Mouse (Mus musculus) T-cell, adult 66 days (primary cell): ENCODE data around the gene Zmynd10. TPM values are rescaled to one million over a fixed set of nuclear protein-coding genes. Genes with fewer than 3 reads are reported as not detected.

ENCODE experiments used
- total RNA-seq, 2 experiments: library from RNA; stranded (reverse); gene quantifications; 3 replicates in 1 of 2; 4 replicates in 1 of 2; pipeline ENCODE4 v1.2.4; 2023

Gene Zmynd10
- 1 to 10 TPM in 1 of 2 experiments, under 1 TPM in 1; 0.68 to 3.0 TPM for total RNA-seq

DNA sequence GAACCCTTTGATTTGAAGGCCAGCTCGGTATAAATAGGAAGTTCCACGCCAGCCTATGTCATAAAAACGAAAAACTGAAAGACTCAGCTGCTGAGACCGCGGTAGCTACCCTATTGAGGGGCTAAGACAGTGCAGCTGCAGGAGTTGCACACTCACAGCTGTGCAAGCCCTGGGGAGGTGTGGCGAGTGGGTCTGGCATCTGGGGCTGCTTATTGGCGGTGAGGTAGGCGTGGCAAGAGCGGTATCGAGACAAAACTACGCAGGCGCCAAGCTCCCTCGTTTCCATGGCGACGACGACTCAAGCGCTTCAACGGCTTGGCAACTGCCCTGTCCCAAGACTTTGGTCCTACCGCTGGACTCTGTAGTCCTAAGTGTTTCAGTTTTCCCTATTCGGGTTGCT lies at the start of gene Zmynd10:
Zmynd10 (plus strand) TSS at position 273 of the 400 bp plus-strand sequence.

DNA sequence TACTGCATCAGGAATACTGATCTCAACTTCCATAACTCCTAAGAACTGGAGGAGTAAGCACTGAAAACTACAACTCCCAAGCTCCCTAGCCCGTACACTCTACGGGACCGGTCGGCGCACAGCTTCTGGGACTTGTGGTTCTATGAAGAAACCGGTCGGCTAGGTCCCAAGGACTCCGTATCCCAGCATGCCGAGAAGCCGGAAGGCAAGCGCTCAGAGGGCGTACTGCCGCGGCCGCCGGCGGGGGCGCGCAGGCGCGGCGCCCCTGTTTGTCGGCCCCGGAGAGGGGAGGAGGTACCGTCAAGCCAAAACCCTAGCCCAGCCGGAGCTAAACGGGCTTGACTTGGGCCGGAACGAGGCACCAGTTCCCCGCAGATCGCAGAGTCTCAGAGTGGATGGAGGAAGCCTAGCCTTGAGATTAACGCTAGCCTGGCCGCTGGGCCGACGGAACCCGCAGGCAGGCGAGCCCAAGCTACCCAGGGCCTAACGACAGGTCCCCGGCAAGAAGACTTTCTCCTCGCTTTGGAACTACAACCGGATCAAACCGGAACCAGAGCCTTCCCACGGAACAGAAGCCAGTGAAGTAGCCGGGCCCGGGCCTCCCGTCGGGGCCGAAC lies 13.2 kb upstream of the Zmynd10 start, which contains the start of gene Tmem115:
Tmem115 (plus strand) TSS at position 155 of the 617 bp plus-strand sequence.

DNA sequence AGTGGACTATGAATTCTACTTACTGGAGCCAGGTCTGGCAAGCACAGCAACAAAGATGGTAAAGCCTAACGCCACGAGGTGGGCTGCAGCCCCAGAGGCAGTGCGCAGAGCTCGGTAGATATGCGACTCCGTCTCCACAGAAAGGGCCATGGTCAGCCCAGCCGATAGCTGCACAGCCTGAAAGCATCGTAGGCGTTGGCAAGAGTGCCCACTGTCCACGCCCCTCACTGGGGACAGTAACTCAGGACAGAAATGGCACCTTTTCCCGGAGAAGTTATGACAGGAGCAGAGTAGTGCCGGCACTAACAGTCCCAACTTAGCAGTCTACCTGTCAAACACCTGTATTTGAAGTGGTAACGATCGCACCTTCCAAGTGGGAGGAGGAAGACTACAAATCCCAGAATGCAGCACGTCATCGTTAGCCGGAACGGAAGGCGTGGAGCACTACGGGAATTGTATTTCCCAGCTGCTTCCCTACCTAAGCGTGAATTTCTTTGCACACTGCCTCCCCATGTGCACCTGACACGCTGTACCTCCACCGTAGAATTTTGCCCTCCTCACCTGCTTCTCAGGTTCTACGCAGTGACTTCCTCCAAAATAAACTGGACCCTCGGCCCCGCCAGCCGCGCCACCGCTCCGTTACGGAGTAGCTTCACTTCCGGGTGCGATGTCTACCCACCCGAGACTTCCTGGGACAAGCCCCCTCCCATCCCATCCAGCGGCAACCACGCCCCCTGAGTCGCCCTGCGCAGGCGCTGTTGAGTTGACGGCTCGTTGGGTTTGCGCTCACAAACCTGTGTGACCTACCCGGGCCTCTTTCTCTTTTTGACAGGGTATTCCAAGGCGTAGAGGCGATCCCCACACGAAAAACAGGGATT lies 5.4 kb upstream of the Zmynd10 start, which contains the start of the genes Cyb561d2 and Nprl2:
Cyb561d2 (minus strand) TSS at position 720 of the 878 bp plus-strand sequence.
Nprl2 (plus strand) TSS at position 753 of the 878 bp plus-strand sequence.

DNA sequence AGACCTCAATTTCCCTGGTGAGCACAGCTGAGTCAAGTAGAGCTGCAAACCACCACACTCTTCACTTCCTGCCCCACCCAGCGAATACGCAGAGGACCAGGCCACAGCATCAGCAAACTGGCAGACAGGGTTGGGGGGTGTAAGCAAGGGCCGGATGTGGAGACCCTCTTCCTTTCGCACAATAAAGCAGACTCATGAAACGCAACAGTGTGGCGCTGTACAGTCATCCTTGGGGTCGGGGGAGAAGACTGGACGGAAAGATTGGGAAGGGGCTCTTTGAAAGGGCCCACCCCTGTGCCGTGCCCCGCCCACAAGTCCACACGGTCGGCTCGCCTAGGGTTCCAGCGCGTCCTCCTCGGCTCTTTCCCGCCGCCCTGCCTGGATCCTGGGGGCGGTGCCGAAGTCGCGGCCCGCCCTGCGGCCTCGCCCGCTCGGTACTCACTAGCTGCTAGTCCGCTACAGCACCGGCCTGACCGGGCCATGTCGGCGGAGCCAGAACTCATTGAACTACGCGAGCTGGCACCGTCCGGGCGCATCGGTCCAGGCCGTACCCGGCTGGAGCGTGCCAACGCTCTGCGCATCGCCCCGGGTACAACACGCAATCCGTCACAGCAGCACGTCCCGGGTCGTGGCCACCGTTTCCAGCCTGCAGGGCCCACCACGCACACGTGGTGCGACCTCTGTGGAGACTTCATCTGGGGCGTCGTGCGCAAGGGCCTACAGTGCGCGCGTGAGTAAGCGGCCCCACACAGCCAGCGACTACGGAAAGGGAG lies 4.2 kb downstream of the Zmynd10 start, which contains the start of gene Rassf1:
Rassf1 (plus strand) TSS at position 439 of the 773 bp plus-strand sequence.

DNA sequence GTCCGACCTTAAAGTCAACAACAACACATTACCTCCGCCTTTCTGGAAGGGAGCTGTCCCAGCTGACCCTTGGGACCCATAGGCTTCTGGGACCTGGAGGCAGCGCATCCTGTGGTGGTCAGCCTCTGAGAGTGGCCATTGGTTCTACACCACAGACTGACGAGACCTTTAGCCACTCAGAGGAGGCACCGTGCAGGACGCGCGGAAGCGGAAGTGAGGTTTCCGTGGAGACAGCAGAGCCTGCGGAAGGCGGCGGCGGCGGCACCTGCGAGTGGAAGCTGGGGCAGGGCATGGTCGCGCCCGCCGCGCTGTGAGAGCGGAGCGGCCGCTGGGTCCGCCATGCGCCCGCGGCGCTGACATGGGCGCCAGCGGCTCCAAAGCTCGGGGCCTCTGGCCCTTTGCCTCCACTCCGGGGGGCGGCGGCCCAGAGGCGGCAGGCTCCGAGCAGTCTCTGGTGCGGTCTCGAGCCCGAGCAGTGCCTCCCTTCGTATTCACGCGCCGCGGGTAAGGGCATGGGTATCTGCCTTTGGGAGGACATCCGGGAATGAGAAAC lies 16.0 kb downstream of the Zmynd10 start, which contains the start of gene Tusc2:
Tusc2 (plus strand) TSS at position 227 of the 553 bp plus-strand sequence.

DNA sequence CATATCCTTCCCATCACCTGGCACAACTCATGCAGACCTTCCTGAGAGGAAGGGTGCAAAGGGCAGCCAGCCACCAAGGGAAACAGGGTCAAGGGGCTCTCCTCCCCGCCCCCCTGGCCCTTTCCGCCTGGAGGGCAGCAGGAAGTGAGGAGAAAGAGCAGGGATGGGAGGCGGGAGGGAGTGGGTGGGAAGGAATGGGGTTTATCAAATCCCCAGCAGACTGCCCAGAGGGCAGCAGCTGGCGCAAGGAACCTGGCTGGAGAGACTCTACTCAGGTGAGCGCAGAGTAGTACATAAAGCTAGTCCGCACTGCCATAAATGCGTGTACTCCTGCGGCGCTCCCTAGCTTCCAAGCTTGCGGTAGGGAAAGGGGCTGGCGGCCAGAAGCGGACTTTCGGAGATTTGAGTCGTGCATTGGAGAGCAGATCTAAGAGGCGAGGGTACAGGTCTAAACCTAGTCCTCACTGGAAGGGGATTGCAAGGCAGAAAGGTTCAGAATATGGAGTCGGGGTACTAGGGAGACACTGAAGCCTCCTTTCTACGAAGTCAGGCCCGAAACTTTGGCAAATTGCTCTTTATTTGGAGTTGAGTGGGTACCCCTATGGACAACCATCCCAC lies 20.7 kb downstream of the Zmynd10 start, which contains the start of gene Hyal2:
Hyal2 (plus strand) TSS at position 244 of the 618 bp plus-strand sequence.

DNA sequence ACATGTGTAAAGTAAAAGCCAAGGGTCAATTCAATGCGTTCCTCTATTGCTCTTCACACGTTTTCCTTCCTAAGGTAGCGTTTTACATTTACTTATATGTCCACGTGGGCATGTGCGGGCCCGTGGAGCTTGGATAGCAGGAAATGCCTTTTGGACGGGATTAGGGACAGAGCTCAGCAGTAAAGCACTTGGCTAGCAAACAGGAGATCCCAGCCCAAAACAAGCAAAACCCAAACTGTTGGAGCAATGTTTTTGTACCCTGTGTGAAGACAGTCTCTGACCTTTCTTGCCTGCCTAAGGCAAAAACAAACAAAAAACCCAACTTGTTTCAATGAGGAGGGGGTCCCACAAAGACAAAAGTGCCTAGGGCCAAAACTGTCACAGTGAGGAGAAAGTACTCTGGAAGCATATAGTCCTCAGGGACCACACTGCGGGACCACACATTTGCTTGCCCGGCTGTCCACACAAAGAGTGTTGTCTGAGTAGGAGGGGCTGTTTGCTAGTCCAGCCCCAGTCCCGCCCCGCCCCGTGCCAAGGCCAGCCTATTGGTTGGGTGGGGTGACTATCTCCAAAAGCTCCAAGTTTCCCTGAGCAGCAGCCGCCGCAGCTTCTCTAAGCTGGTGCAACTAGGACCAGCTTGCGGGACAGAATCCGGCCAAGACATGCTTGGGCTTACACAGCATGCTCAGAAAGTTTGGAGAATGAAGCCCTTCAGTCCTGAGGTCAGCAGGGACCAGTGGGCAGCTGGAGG lies 29.4 kb downstream of the Zmynd10 start, which contains the start of gene Hyal1:
Hyal1 (plus strand) TSS at position 571 of the 751 bp plus-strand sequence.

DNA sequence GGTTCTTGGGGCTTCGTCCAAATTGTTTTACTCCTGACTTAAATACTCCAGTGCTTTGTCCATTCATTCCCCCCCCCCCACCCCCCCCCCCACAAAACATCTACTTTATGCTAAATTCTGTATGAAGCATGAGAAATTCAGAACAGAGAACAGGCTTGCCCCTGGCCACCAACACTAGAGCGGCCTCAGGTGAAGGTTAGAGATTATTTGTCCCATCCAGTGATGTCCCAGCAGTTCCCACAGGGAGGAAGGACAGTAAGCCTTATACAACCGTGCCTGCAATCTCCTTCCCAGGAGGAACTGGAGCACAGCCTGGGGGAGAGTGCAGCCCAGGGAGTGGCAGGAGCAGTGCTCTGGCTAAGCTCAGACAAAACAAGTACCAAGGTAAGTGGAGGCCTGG lies 31.5 kb downstream of the Zmynd10 start, which contains the start of gene Naa80:
Naa80 (plus strand) TSS at position 301 of the 400 bp plus-strand sequence.

DNA sequence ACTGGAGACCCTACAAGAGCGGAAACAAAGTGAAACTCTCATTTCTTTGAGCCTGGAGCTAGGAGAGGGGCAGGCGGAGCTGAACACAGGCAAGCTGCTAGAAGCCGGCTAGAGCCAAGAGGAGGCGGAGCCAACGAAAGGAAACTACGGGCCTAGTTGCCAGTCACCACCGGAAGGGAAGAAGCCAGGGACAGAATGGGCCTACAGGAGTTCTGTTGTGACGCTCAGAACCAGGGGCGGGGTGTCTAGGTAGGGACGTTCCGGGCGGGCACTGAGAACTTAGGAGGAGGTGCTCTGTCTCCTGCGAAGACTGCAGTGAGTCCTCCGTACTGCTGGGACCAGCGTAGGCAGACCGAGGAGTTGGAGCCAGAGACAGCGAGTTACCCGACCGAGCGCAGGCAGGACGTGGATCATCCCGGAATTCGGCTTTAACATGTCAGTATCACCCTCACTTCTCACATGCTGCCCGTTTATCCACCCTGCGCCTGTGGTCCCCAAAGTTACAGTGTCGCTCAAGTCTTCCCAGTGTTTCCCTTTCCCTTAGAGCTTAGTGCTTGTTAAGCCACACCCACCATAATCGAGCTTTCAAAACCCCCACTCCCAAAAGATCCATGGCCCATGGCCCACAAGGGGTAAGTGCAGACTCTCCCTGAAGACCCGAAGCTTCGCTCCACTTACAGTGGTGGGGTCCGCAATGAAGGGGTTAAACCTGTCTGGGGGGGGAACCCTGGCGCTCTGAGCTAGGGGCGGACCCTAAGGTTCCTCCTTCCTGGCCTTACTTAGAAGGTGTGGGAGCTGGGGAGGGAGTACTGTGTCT lies 33.6 kb downstream of the Zmynd10 start, which contains the start of gene Hyal3:
Hyal3 (plus strand) TSS at position 318 of the 817 bp plus-strand sequence.

DNA sequence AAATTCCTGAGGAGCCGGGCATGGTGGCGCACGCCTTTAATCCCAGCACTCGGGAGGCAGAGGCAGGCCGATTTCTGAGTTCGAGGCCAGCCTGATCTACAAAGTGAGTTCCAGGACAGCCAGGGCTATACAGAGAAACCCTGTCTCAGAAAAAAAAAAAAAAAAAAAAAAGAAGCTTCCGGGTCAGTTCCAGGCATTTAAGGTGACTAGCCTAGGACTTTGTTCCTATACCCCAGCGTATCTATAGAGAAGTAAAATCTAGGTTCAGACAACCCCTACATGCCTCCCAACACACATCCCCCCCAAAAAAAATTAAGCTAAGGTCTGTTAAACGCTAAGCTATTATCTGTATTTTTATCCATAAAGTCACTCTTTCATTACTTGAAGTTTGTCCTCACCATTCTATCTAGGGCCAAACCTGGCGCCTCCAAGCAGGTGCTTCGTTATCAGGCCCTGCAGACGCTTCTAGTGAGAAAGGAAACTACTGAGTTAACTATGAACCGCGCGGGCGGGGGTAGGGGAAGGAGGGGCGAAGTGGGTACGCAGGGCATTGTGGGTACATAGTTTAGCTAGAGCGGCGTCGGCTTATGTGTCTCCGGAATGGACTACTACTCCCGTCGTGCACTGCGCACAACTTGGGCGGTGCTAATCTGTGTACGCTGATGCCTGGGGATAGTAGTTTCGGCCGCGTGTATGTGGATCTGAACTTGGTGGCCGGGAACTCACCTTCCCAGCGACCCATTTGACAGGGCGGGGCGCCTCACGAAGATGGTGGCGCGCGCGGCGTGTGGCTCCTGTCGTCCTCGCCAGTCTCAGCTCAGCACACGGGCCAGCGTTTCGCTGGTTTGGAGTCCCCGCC lies 40.1 kb downstream of the Zmynd10 start, which contains the start of gene Ifrd2:
Ifrd2 (plus strand) TSS at position 669 of the 859 bp plus-strand sequence.

Other genes starting within 250 kb of the Zmynd10 start
- gene Hemk1, start 208.9 kb upstream of the Zmynd10 start, total RNA-seq: 1 to 10 TPM; 7.9 to 8.4 TPM
- under 1 TPM in 1 of 2 experiments, not detected in 1; 0.50 TPM for gene 6430571L13Rik, start 206.7 kb upstream of the Zmynd10 start, total RNA-seq
- 1 to 10 TPM; 2.1 to 2.9 TPM for gene Cacna2d2, start 147.7 kb upstream of the Zmynd10 start, total RNA-seq
- gene Tmem115, start 13.4 kb upstream of the Zmynd10 start, total RNA-seq: 10 to 100 TPM; 33.5 to 34.2 TPM
- 10 to 100 TPM; 16.0 to 20.4 TPM for gene Cyb561d2, start 5.1 kb upstream of the Zmynd10 start, total RNA-seq
- gene Nprl2, start 5.1 kb upstream of the Zmynd10 start, total RNA-seq: 10 to 100 TPM; 27.7 to 32.8 TPM
- gene Rassf1, start 4.3 kb downstream of the Zmynd10 start, total RNA-seq: 10 to 100 TPM; 82.6 to 85.1 TPM
- 10 to 100 TPM; 22.7 to 28.4 TPM for gene Tusc2, start 16.0 kb downstream of the Zmynd10 start, total RNA-seq
- gene Hyal2, start 20.6 kb downstream of the Zmynd10 start, total RNA-seq: 1 to 10 TPM; 3.9 to 4.3 TPM
- gene Hyal1, start 29.6 kb downstream of the Zmynd10 start, total RNA-seq: 1 to 10 TPM; 1.9 to 2.2 TPM
- gene Naa80, start 31.6 kb downstream of the Zmynd10 start, total RNA-seq: 10 to 100 TPM in 1 of 2 experiments, 1 to 10 TPM in 1; 9.4 to 14.8 TPM
- 1 to 10 TPM; 1.5 to 3.7 TPM for gene Hyal3, start 33.5 kb downstream of the Zmynd10 start, total RNA-seq
- gene Ifrd2, start 40.3 kb downstream of the Zmynd10 start, total RNA-seq: 10 to 100 TPM; 24.5 to 35.8 TPM
- gene Sema3b, start 61.9 kb downstream of the Zmynd10 start, total RNA-seq: under 1 TPM in 1 of 2 experiments, not detected in 1; 0.23 TPM
- 100 to 1,000 TPM; 472 to 497 TPM for gene Gnai2, start 88.1 kb downstream of the Zmynd10 start, total RNA-seq
- not detected for gene Slc38a3, start 122.2 kb downstream of the Zmynd10 start, total RNA-seq
- 1 to 10 TPM; 1.3 to 2.2 TPM for gene Gnat1, start 132.4 kb downstream of the Zmynd10 start, total RNA-seq
- gene Sema3f, start 163.2 kb downstream of the Zmynd10 start, total RNA-seq: not detected
- gene Rbm5, start 223.7 kb downstream of the Zmynd10 start, total RNA-seq: 100 to 1,000 TPM; 261 to 285 TPM